Mouse (Mus musculus) left cerebral cortex, postnatal 36 days (tissue): Measurements from ENCODE around the gene C330021F23Rik. TPM values are rescaled to one million over a fixed set of nuclear protein-coding genes. Genes with fewer than 3 reads are reported as not detected.
"Not testable (repeated sequence)": the region's sequence is repeated elsewhere in the genome, so short reads cannot be mapped to it uniquely, and the experiment has no call there.

Experiments used
- DNase-seq, 2 experiments: peaks; one replicate each; pipeline ENCODE4 v3.0.0; 2021 to 2022; ENCODE audit warnings: low spot score in 2 of 2, mixed read lengths in 1 of 2
- intact Hi-C: fragments of 180-260 bp; cut with DNase I; formaldehyde crosslinking; loops from one replicate; pipeline ENCODE4 v1.15.1; 2025
- total RNA-seq, 2 experiments: library from RNA; stranded (reverse); gene quantifications; 2 replicates each; pipeline ENCODE4 v1.2.3; 2021

The C330021F23Rik gene
- total RNA-seq = not detected

- intact Hi-C loops = no loop called here
- DNase-seq = no peak
These were observed at the start of gene C330021F23Rik for GRCm38 (mm10) chr8:3567641-3568371. TSS of gene C330021F23Rik (plus strand) at chr8:3567990.

GRCm38 (mm10) chr8:3522007-3522697 lies 45.6 kb upstream of the C330021F23Rik start:
- intact Hi-C loops = no loop called here
- no peak for DNase-seq

- intact Hi-C loops = no loop called here
These were observed 37.0 kb upstream of the C330021F23Rik start for GRCm38 (mm10) chr8:3530816-3531215.

GRCm38 (mm10) chr8:3531936-3532335 lies 35.9 kb upstream of the C330021F23Rik start:
- intact Hi-C loops = no loop called here
- DNase-seq = no peak

More at GRCm38 (mm10) chr8:3530816-3531215, 37.0 kb upstream of the C330021F23Rik start:
- no peak for DNase-seq

- DNase-seq = no peak
- intact Hi-C loops = no loop called here
These were observed 31.5 kb upstream of the C330021F23Rik start for GRCm38 (mm10) chr8:3536053-3536841.

- no peak for DNase-seq
- intact Hi-C loops = no loop called here
These were observed 30.9 kb upstream of the C330021F23Rik start for GRCm38 (mm10) chr8:3536940-3537339.

- no peak for DNase-seq
- intact Hi-C loops = no loop called here
These were observed 30.1 kb upstream of the C330021F23Rik start for GRCm38 (mm10) chr8:3537666-3538065.

- intact Hi-C loops = no loop called here
- DNase-seq = no peak
These were observed 28.6 kb upstream of the C330021F23Rik start for GRCm38 (mm10) chr8:3539146-3539545.

GRCm38 (mm10) chr8:3540076-3540475 lies 27.7 kb upstream of the C330021F23Rik start:
- DNase-seq = no peak

GRCm38 (mm10) chr8:3546511-3546910 lies 21.3 kb upstream of the C330021F23Rik start:
- DNase-seq = no peak
- intact Hi-C loops = no loop called here

More at GRCm38 (mm10) chr8:3540076-3540475, 27.7 kb upstream of the C330021F23Rik start:
- intact Hi-C loops = no loop called here

GRCm38 (mm10) chr8:3552240-3552639 lies 15.6 kb upstream of the C330021F23Rik start:
- intact Hi-C loops = no loop called here

GRCm38 (mm10) chr8:3556114-3556513 lies 11.7 kb upstream of the C330021F23Rik start:
- no peak for DNase-seq
- intact Hi-C loops = loop anchor here (5.0 kb wide), 1 partner anchor 116 kb away; the partner anchor contains the start of gene Fcor

More at GRCm38 (mm10) chr8:3552240-3552639, 15.6 kb upstream of the C330021F23Rik start:
- DNase-seq = no peak

GRCm38 (mm10) chr8:3568378-3568777 lies 588 bp downstream of the C330021F23Rik start:
- no peak for DNase-seq
- intact Hi-C loops = no loop called here

- intact Hi-C loops = no loop called here
- no peak for DNase-seq
These were observed 2.0 kb downstream of the C330021F23Rik start for GRCm38 (mm10) chr8:3569784-3570183.

- no peak for DNase-seq
- intact Hi-C loops = no loop called here
These were observed 6.8 kb downstream of the C330021F23Rik start for GRCm38 (mm10) chr8:3574546-3574945.

GRCm38 (mm10) chr8:3576211-3576960 lies 8.6 kb downstream of the C330021F23Rik start:
- intact Hi-C loops = no loop called here
- no peak for DNase-seq

- DNase-seq = no peak
- intact Hi-C loops = no loop called here
These were observed 11.9 kb downstream of the C330021F23Rik start for GRCm38 (mm10) chr8:3579390-3580364.

GRCm38 (mm10) chr8:3581961-3582360 lies 14.2 kb downstream of the C330021F23Rik start:
- DNase-seq, intact Hi-C loops: not testable (repeated sequence)
